Mouse (Mus musculus): ENCODE data around the gene Adk.

DNA sequence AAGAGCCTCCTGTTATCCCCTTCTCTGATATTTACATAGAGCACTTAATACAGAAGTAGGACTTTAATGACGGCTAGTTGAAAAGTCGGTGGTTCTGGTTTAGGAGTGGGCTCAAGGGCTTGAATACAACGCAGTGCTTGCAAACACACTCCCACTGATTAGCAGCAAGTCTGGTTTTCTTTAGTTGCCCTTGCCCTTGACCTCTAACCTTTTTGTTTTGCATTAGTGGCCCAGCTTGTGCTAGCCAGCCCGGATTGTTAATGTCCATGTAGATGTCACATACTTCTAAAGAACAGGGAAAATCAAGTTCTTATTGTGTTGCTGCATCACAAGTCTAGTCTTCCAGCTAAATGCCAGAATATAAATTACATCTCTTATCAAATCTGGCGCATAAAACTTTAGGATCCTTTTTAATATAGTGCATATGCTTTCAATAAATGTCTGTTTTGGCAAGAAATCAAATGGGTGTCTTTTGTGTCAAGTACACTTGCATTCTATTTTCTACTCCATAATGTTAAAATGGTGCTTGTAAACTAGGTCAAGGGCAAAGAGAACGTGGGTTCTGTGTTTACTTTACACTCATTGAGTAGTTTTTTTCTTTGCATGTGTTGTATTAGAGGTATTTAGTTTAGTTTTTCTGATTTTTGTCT lies 296.4 kb downstream of the Adk start:
- TF ChIP-seq MAFK (IDR thresholded peaks at IDR 0.05; ENCODE audit: insufficient read depth, low read depth, low read length) (no peak), CHD2 (IDR thresholded peaks at IDR 0.05; ENCODE audit: low read depth, low read length) (no peak), ZC3H11A (IDR thresholded peaks at IDR 0.05; ENCODE audit: borderline replicate concordance, low read depth, low read length) (no peak), ZNF384 (IDR thresholded peaks at IDR 0.05; ENCODE audit: low read depth, low read length) (no peak), HCFC1 (IDR thresholded peaks at IDR 0.05; ENCODE audit: borderline replicate concordance, insufficient read depth, low read length) (no peak)
